Mouse (Mus musculus) splenic B cell, adult 2 months (primary cell): ENCODE measurements around the gene Scd4.

Experiments
- DNase-seq: peaks from one replicate; pipeline ENCODE4 v3.0.0-alpha.2; 2011; ENCODE audit warnings: low read depth, low spot score
- H3K27me3 ChIP-seq: 2 replicates; pipeline ENCODE4 v1.6.1; 2012; ENCODE audit warnings: mild to moderate bottlenecking, low read length, moderate library complexity, mixed read lengths; ENCODE audit not compliant: control insufficient read depth, poor library complexity, insufficient read depth, severe bottlenecking
- H3K36me3 ChIP-seq: 2 replicates; pipeline ENCODE4 v1.6.1; 2012; ENCODE audit warnings: mild to moderate bottlenecking, low read length, moderate library complexity, mixed read lengths; ENCODE audit not compliant: control insufficient read depth, poor library complexity, insufficient read depth, severe bottlenecking

The Scd4 gene

GRCm38 (mm10) chr19:44332833-44333623 lies at the start of gene Scd4:
Gene Scd4 (plus strand): TSS chr19:44333092.
- no peak for DNase-seq
- H3K36me3 ChIP-seq = no peaks in the 10 kb centered on the region
- H3K27me3 ChIP-seq = no peaks in the 10 kb centered on the region

DNA sequence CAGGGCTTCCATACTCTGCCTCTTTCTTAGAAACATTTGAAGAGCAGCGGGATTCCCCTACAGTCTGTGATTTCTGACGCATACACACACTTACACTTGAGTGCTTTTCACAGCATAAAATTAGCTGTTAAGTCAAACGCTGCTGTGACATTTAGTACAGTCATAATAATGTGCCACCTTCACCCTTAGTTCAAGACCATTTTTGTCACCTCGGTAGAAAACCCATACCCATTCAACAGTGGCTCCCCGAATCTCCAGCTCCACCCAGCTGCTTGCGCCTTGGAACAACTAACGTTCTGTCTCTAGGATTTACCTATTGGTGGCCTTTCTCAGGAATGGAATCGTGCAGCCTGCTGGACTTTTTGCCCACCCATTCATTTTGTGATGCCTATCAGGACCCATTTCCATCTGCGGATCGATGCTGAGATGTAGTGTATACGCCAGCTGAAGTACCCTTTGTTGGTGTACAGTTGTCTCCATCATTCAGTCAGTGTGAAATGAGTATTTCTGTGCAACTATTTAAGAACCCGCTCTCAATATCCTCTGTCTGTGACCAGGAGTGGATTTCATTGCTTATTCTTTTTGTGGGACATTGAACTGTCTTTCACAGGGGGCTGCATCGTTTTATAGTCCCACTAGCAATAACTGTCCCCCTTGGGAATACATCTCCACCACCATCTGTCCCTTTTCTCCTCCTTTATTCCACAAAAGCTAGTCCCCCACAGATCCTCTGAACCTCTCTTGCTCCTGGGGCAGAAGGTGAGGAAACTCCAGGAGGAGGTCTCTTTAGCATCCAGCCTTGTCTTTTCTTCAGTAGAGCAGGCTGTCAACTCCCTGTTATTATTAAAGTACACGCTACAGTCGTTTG lies 49.5 kb upstream of the Scd4 start:
- peak; percentile 88 for DNase-seq
- H3K36me3 ChIP-seq = no peaks in the 10 kb centered on the region
- no peaks in the 10 kb centered on the region for H3K27me3 ChIP-seq

DNA sequence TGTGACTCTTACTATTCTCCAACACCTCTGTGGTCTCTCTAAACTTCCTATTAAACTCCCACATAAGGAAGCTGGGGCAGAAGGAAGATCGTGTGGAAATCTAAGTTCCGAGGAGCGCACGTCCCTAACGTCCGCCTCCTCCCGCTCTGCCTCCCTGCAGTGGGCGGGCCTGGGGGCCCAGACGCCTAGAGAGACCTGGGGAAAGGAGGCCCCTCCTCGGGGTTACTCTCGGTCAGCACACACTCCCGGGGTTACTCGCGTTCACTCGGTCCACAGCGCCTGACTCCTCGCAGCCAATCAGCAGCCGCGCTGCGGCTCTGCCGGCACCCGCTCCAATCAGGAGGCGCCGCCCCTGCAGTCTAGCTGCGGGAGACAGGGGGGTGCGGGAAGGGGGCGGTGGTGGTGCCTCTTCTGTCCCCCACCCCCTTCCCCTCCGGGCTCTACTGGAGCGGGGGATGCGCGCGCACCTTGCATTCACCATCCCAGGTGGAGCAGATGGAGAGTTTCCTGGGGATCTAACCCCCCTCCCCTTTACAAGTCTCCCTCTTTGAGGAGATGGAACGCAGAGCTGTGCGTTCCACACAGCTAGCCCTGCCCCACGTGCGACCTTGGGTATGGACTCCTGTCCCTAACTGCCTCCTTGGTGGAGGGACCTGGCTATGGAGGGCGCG lies 48.7 kb upstream of the Scd4 start:
- DNase-seq = peak; percentile 94
- H3K27me3 ChIP-seq = no peaks in the 10 kb centered on the region

DNA sequence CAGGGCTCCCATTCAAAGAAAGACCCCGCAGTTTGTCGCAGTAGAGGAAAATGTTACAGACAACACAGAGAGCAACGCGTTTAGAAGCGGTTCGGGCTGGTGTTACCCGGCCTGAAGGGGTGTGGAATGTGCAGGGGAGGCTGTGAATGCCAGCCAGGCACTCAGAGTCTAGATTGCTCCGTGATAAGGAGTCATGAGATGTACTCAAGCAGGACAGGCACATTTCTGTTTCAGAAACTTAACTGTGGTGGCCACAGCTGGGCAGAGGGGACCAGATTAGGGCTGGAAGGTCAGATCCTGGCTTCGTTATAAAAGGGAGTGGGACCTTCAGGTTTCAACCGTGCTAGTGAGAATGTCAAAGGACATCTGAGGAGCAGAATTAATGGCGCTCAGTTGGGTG lies 48.2 kb upstream of the Scd4 start:
- no peak for DNase-seq

More for the DNA sequence above, 48.7 kb upstream of the Scd4 start:
- no peaks in the 10 kb centered on the region for H3K36me3 ChIP-seq

DNA sequence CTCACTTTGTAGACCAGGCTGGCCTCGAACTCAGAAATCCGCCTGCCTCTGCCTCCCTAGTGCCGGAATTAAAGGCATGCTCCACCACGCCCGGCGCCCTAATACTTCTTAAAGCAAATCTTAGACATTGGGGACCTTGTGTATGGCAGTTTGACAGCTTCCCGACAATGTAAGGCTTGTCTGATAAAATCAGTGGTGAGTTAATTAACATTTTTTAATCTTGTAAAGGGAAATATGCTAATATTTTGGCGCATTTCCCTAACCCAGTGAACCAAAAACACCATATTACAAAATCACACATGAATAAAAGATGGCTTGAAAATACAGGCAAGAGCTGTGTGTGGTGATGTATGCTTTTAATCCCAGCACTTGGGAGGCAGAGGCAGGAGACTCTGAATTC lies 47.3 kb upstream of the Scd4 start:
- H3K27me3 ChIP-seq = no peaks in the 10 kb centered on the region
- no peaks in the 10 kb centered on the region for H3K36me3 ChIP-seq
- no peak for DNase-seq

More for the DNA sequence above, 48.2 kb upstream of the Scd4 start:
- Histone ChIP-seq H3K27me3 (no peaks in the 10 kb centered on the region), H3K36me3 (no peaks in the 10 kb centered on the region)

DNA sequence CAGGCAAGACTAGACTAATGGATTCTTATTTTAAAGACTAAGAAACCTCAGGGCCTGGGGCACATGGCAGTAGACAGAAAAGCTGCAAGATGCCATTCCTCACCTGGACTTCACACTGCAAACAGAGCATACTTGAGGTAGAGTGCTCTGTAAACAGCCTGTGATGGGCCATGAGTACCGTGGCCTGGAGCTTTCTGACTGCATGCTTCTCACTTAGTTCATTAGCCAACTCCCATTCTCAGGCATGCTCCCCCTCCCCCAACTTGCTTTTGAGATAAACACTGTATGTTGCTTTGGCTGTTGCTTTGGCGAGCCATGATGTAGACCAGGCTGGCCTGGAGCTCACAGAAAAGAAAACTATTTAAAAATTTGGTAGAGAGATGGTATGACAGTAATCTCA lies 46.8 kb upstream of the Scd4 start:
- Histone ChIP-seq H3K27me3 (no peaks in the 10 kb centered on the region), H3K36me3 (no peaks in the 10 kb centered on the region)
- DNase-seq = no peak

- DNase-seq = no peak
- no peaks in the 10 kb centered on the region for H3K36me3 ChIP-seq
- no peaks in the 10 kb centered on the region for H3K27me3 ChIP-seq
Observed at GRCm38 (mm10) chr19:44287415-44288110, 45.3 kb upstream of the Scd4 start.

GRCm38 (mm10) chr19:44292083-44292482 lies 40.8 kb upstream of the Scd4 start:
- H3K36me3 ChIP-seq = peaks cover 3% of the 10 kb centered on the region; the same call in 1 of the 2 replicates
- DNase-seq = no peak

GRCm38 (mm10) chr19:44292483-44292882 lies 40.4 kb upstream of the Scd4 start:
- no peak for DNase-seq
- Histone ChIP-seq H3K27me3 (no peaks in the 10 kb centered on the region), H3K36me3 (peaks cover 4% of the 10 kb centered on the region; the same call in 1 of the 2 replicates)

More at GRCm38 (mm10) chr19:44292083-44292482, 40.8 kb upstream of the Scd4 start:
- H3K27me3 ChIP-seq = no peaks in the 10 kb centered on the region

DNA sequence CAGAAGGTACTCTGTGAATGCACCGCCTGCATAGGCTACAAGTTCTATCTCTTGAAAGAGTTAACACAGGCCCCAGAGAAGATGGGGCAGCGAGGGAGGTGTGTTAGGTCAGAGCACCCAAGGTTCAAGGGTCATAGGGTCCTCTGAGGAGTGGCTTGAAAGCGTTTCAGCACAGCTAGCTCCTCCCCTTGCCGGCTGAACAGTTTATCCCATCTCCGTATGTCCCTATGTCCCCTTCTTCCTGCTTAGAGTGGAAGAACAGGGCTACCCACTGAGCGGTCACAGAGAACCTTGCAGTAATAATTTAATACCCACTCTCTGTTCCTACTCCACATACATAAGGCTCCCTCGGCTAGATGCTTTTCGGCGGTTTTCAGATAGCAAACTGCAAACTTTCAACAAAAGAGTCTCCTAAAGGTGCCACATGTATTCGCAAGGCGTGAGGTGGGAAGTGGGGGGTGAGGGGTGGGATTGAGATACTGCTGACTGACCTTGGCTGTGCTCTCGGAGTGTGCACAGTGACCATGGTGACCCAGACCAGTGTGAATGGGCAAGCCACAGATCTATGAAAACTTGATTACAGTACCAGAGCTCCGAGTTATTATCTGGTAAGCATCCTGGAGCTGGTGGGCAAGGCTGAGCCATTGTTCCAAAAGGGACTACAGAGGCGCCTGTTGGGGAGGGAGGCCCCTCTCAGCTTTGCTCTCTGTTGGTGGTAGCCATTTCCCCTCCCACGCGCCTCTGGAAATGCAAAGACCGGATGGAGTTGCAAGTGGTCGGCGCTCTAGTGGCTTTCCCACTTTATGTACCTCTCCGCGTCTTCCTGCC lies 39.7 kb upstream of the Scd4 start, which contains the start of gene Scd2:
Gene Scd2, plus strand, starts transcription at position 734 of the 828 bp plus-strand sequence.
- H3K27me3 ChIP-seq = no peaks in the 10 kb centered on the region
- no peak for DNase-seq
- peaks cover 9% of the 10 kb centered on the region for H3K36me3 ChIP-seq

DNA sequence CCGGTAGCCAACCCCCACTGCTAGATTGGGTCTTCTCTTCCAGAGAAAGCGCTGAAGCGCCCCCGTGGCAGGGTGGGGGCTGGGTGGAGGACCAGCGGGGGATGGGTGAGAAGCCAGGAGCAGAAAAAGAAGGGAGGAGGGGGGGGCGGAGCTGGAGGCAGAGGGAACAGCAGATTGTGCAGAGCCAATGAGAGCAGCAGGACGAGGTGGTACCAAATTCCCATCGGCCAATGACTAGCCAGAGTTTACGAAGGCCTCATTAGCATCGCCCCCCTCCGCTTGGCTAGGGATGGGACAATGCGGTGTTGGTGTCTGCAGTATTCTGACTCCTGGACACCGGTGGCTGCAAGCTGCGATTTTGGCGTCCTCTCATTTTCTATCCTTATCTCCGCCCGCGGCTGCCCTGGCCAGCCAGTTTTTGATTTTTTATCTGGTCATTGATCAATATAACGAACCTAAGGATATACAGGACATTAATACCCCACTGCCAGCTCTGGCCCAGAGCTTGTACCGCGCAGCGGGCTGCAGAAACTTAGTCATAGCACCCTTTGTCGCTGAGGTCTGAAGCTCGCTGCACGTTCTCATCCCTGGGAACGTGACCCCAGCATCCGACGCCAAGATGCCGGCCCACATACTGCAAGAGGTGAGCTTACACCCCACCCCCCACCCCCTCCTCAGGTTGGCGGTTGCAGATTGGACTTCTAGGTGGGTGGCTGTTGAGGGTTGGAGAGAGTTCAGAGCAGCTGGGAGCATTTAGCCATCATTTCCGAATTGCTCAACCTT lies 38.9 kb upstream of the Scd4 start:
- DNase-seq = peak; percentile 82
- Histone ChIP-seq H3K36me3 (peaks cover 10% of the 10 kb centered on the region), H3K27me3 (no peaks in the 10 kb centered on the region)

- Histone ChIP-seq H3K27me3 (no peaks in the 10 kb centered on the region), H3K36me3 (peaks cover 10% of the 10 kb centered on the region)
- DNase-seq = peak; percentile 93
Observed at GRCm38 (mm10) chr19:44294588-44295041, 38.3 kb upstream of the Scd4 start.

- Histone ChIP-seq H3K36me3 (peaks cover 13% of the 10 kb centered on the region), H3K27me3 (no peaks in the 10 kb centered on the region)
- no peak for DNase-seq
Observed at GRCm38 (mm10) chr19:44295251-44295650, 37.6 kb upstream of the Scd4 start.
